ENCODE assay signal across 18 mouse cellular contexts in genomic region chr19:16468756-16469374, GRCm38 (mm10). TPM values are rescaled to one million over a fixed set of nuclear protein-coding genes. Genes with fewer than 3 reads are reported as not detected.
"Had no signal": no experiment of that assay in that cellular context is flagged by ENCODE, and none has a peak within 500 bp of the region (broad histone marks: within the 10 kb centered on the region; RNA-seq: fewer than 3 reads in every experiment).

No protein-coding gene starts in this region.

- H3K4me1 ChIP-seq: limb, embryonic 15.5 days; lung, embryonic 15.5 days; megakaryocyte, embryonic 14.5 days; midbrain, embryonic 13.5 days; midbrain, embryonic 15.5 days; neural tube, embryonic 12.5 days; stomach, embryonic 15.5 days had no signal

- DNase-seq: lung, adult 18-20 months; lung, postnatal 14 days; right cerebral cortex, postnatal 25 days; thymus, adult 2 months; thymus, postnatal 25 days; thymus, postnatal 4 days had no signal

- H3K27me3 ChIP-seq: limb, embryonic 15.5 days; liver, embryonic 12.5 days; lung, embryonic 15.5 days; megakaryocyte, embryonic 14.5 days; midbrain, embryonic 13.5 days; midbrain, embryonic 15.5 days; neural tube, embryonic 12.5 days; stomach, embryonic 15.5 days had no signal

- H3K4me3 ChIP-seq: limb, embryonic 15.5 days; liver, embryonic 12.5 days; lung, embryonic 15.5 days; megakaryocyte, embryonic 14.5 days; midbrain, embryonic 13.5 days; midbrain, embryonic 15.5 days; neural tube, embryonic 12.5 days; stomach, embryonic 15.5 days had no signal

- H3K9me3 ChIP-seq: limb, embryonic 15.5 days; lung, embryonic 15.5 days; midbrain, embryonic 13.5 days; midbrain, embryonic 15.5 days; stomach, embryonic 15.5 days had no signal

- H3K27ac ChIP-seq: limb, embryonic 15.5 days; liver, embryonic 12.5 days; liver, embryonic 14.5 days; lung, embryonic 15.5 days; midbrain, embryonic 13.5 days; midbrain, embryonic 15.5 days; neural tube, embryonic 12.5 days; stomach, embryonic 15.5 days; stomach, postnatal 0 days had no signal

- H3K9ac ChIP-seq: limb, embryonic 15.5 days; liver, embryonic 12.5 days; liver, embryonic 14.5 days; lung, embryonic 15.5 days; midbrain, embryonic 13.5 days; midbrain, embryonic 15.5 days; neural tube, embryonic 12.5 days; stomach, embryonic 15.5 days had no signal

- H3K36me3 ChIP-seq: limb, embryonic 15.5 days; liver, embryonic 12.5 days; lung, embryonic 15.5 days; midbrain, embryonic 13.5 days; midbrain, embryonic 15.5 days; neural tube, embryonic 12.5 days had no signal

RNA-seq across cellular contexts. Expression of gene Gna14, which starts 33.3 kb away (rescaled TPM):
- total RNA-seq: monocyte, adult 5-6 weeks; neutrophil, adult 5-6 weeks had no signal
